In the genomic region with DNA sequence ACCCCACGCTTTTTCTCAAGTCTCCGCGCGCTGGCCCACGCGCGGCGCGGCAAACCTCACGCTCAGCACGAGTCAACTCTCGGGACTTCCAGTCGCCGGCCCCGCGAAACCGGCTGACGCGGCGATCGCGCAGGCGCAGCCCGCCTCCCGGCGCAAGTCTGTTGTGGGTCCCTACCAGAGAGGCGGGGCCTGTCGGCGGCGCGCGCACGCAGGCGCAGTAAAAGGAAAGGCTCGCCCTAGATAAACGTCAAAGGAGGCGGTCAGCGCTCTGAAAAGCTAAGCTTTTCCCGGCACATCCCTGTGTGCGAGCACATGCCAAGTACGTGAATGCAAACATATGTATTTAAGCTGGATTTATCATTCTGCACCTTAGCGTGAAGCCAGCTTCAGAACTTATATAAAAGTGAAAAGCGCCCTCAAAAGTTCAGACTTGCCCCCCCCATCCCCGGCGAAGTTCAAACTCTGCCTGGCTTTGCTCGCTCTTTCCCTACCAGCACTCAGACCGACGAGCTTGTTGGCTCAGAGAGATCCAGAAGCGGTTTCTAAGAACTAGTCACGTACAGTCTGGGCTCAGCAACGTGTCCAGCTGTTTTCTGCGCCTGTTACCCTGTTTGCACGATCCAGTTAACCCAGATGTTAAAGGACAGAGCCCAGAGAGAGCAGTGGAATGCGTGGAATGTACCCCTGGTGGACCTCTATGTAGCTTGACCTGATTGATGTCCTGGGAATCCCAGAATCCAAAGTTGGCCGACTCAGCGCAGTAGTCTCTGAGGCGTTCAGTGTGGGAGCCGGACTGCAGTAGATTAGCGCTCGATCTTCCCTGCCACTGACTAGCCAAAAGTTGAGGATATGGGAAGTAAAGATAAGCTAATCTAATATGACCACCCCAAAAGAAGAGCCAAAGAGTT, we compare ENCODE assay signal across 1 mouse cellular context.
TF ChIP-seq lines count a peak whose summit lies in the region.

Gene Pelo (minus strand): TSS at position 118 of the 908 bp plus-strand sequence.

TF ChIP-seq in CH12.LX, 34 proteins besides CTCF, POLR2A, EP300 and RAD21 (continued from another document):
- TF ChIP-seq TBP (conservative IDR thresholded peaks at IDR 0.05; ENCODE audit: low read depth, low read length) (0 out of 2 replicates have a peak, but pooled peaks have one; percentile 35), RCOR1 (conservative IDR thresholded peaks at IDR 0.05; ENCODE audit: low read depth, low read length) (no peak), GABPA (IDR thresholded peaks at IDR 0.05; ENCODE audit: insufficient replicate concordance, low read depth, low read length) (no peak), ZC3H11A (IDR thresholded peaks at IDR 0.05; ENCODE audit: low read depth, low read length) (no peak), BHLHE40 (IDR thresholded peaks at IDR 0.05; ENCODE audit: low read depth, low read length) (peak; percentile 87), UBTF (IDR thresholded peaks at IDR 0.05; ENCODE audit: low read depth, low read length) (no peak), MAFK (IDR thresholded peaks at IDR 0.05; ENCODE audit: insufficient replicate concordance, low read length) (no peak), MXI1 (IDR thresholded peaks at IDR 0.05; ENCODE audit: low read depth, low read length) (peak; percentile 78), CHD1 (IDR thresholded peaks at IDR 0.05; ENCODE audit: low read depth, low read length) (no peak), ZKSCAN1 (IDR thresholded peaks at IDR 0.05; ENCODE audit: borderline replicate concordance, low read depth, low read length) (no peak), NELFE (IDR thresholded peaks at IDR 0.05; ENCODE audit: low read depth, low read length) (peak; percentile 81), E2F4 (IDR thresholded peaks at IDR 0.05; ENCODE audit: insufficient replicate concordance, low read depth, low read length) (no peak), ELF1 (IDR thresholded peaks at IDR 0.05; ENCODE audit: low read depth, low read length) (peak; percentile 35; the same call in 1 of the 2 replicates), ZNF384 (IDR thresholded peaks at IDR 0.05; ENCODE audit: low read depth, low read length) (no peak), ZMIZ1 (IDR thresholded peaks at IDR 0.05; ENCODE audit: low read depth, low read length) (peak; percentile 67), MAX (IDR thresholded peaks at IDR 0.05; ENCODE audit: low read length) (peak; percentile 66; the same call in 1 of the 2 replicates), NRF1 (IDR thresholded peaks at IDR 0.05; ENCODE audit: low read depth, low read length) (peak; percentile 98), MEF2A (IDR thresholded peaks at IDR 0.05; ENCODE audit: borderline replicate concordance, low read depth, low read length) (no peak), KAT2A (IDR thresholded peaks at IDR 0.05; ENCODE audit: insufficient replicate concordance, low read length) (no peak), TCF12 (IDR thresholded peaks at IDR 0.05; ENCODE audit: low read depth, low read length) (peak; percentile 73)
